Comparison of ENCODE assay signal across 21 mouse cellular contexts in the genomic region with DNA sequence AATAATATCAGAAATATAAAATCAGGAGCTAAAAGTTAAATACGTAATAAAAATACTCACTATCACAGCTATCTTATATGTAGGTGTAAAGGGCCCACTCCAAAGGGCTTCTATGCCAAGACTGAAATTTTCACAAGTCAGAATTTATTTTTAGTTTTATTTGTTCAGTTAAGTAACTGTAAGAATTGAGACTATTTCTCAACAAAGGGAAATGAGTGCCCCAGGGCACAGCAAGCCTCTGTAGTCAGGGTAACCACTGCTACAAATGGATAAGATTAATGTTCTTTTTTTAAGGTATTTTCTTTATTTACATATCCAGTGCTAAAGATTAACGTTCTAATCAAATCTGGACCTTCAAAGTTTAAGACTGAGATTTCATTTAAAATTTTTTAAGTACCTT. TPM values are rescaled to one million over a fixed set of nuclear protein-coding genes. Genes with fewer than 3 reads are reported as not detected.
"Had no signal": no experiment of that assay in that cellular context is flagged by ENCODE, and none has a peak within 500 bp of the region (broad histone marks: within the 10 kb centered on the region; RNA-seq: fewer than 3 reads in every experiment).

No protein-coding gene starts in this region.

- H3K27ac ChIP-seq: kidney, postnatal 0 days; limb, embryonic 12.5 days; liver, embryonic 15.5 days; midbrain, embryonic 10.5 days; neural tube, embryonic 15.5 days; stomach, postnatal 0 days had no signal

- H3K4me2 ChIP-seq: limb, embryonic 12.5 days; liver, embryonic 15.5 days; lung, embryonic 14.5 days had no signal

- H3K4me3 ChIP-seq: limb, embryonic 12.5 days; liver, embryonic 15.5 days; midbrain, embryonic 10.5 days; myocyte; neural tube, embryonic 15.5 days had no signal

- H3K9me3 ChIP-seq: limb, embryonic 12.5 days; liver, embryonic 15.5 days; midbrain, embryonic 10.5 days; neural tube, embryonic 15.5 days had no signal

- H3K27me3 ChIP-seq: limb, embryonic 12.5 days; liver, embryonic 15.5 days; neural tube, embryonic 15.5 days had no signal

- DNase-seq: kidney, adult 11 months; kidney, adult 9 months; kidney, postnatal 4 days; liver; lung, embryonic 14.5 days; midbrain, embryonic 14.5 days; right cerebral cortex, adult 18-20 months; thymus, postnatal 4 days had no signal

- H3K9ac ChIP-seq: limb, embryonic 12.5 days; liver, embryonic 15.5 days; lung, embryonic 14.5 days; neural tube, embryonic 15.5 days had no signal

RNA-seq across cellular contexts. Expression of gene Stpg4, which starts 11.9 kb away (rescaled TPM):
- total RNA-seq: layer of hippocampus, adult 8-10 months; layer of hippocampus, postnatal 14 days; left cerebral cortex, postnatal 36 days; megakaryocyte, adult 5-6 weeks had no signal
- polyA plus RNA-seq: intestine, embryonic 14.5 days; kidney, postnatal 0 days; limb, embryonic 12.5 days; liver, embryonic 15.5 days; lung, embryonic 14.5 days; midbrain, embryonic 10.5 days; midbrain, embryonic 14.5 days; myocyte; neural tube, embryonic 11.5 days; stomach, postnatal 0 days had no signal
